Mouse (Mus musculus): ENCODE data around the gene Tescl. TPM values are rescaled to one million over a fixed set of nuclear protein-coding genes. Genes with fewer than 3 reads are reported as not detected.

Tescl gene
- polyA plus RNA-seq (2015; fragmentation: Nextera tagmentation; extraction: Ambion mirVana) = not detected in 2 replicates

- Histone ChIP-seq H3K27me3 (peaks cover 34% of the 10 kb centered on the region), H3K4me2 (peak within 1 kb of the TSS; percentile 15; the same call in 1 of the 2 replicates), H3K9ac (no peak within 1 kb of the TSS), H3K4me1 (replicated peaks) (no peaks in the 10 kb centered on the region), H3K4me3 (replicated peaks) (no peak within 1 kb of the TSS), H3K36me3 (replicated peaks) (no peaks in the 10 kb centered on the region), H3K9me3 (replicated peaks) (peaks cover 2% of the 10 kb centered on the region; the same call in 1 of the 2 replicates), H3K27ac (replicated peaks) (no peak within 1 kb of the TSS)
- no peak for ATAC-seq (ENCODE audit: insufficient read depth)
- WGBS (ENCODE audit: insufficient replicate concordance) = 24% methylated on average over 49 of the region's 49 CpGs
Measured at GRCm38 (mm10) chr7:24333304-24333986, at the start of gene Tescl. Gene Tescl, minus strand, starts transcription at chr7:24333936.

- ATAC-seq (ENCODE audit: insufficient read depth) = no peak
- H3K27ac ChIP-seq (replicated peaks) = peak overlapping the region; percentile 98
- H3K27me3 ChIP-seq = no peaks in the 10 kb centered on the region
- WGBS (ENCODE audit: insufficient replicate concordance) = 81% methylated on average over 16 of the region's 16 CpGs
- peaks cover 95% of the 10 kb centered on the region for H3K36me3 ChIP-seq (replicated peaks)
- no peak overlapping the region for H3K4me3 ChIP-seq (replicated peaks)
- H3K4me2 ChIP-seq = peak overlapping the region; percentile 28; the same call in 1 of the 2 replicates
- H3K9ac ChIP-seq = peak overlapping the region; percentile 39; the same call in 1 of the 2 replicates
- H3K9me3 ChIP-seq (replicated peaks) = no peaks in the 10 kb centered on the region
- peaks cover 99% of the 10 kb centered on the region for H3K4me1 ChIP-seq (replicated peaks)
Measured at GRCm38 (mm10) chr7:24382730-24383372, 49.1 kb upstream of the Tescl start.

GRCm38 (mm10) chr7:24380370-24380769 is 46.6 kb upstream of the Tescl start:
- H3K27ac ChIP-seq (replicated peaks) = peak overlapping the region; percentile 98
- peaks cover 96% of the 10 kb centered on the region for H3K36me3 ChIP-seq (replicated peaks)
- peaks cover 98% of the 10 kb centered on the region for H3K4me1 ChIP-seq (replicated peaks)
- H3K27me3 ChIP-seq = no peaks in the 10 kb centered on the region
- H3K4me2 ChIP-seq = peak overlapping the region; percentile 92
- H3K4me3 ChIP-seq (replicated peaks) = no peak overlapping the region
- peak overlapping the region; percentile 6; the same call in 1 of the 2 replicates for H3K9ac ChIP-seq
- H3K9me3 ChIP-seq (replicated peaks) = no peaks in the 10 kb centered on the region
- WGBS (ENCODE audit: insufficient replicate concordance) = 71% methylated on average over 2 of the region's 2 CpGs
- no peak for ATAC-seq (ENCODE audit: insufficient read depth)

- H3K27ac ChIP-seq (replicated peaks) = peak overlapping the region; percentile 98
- peaks cover 99% of the 10 kb centered on the region for H3K4me1 ChIP-seq (replicated peaks)
- ATAC-seq (ENCODE audit: insufficient read depth) = no peak
- peak overlapping the region; percentile 51 for H3K9ac ChIP-seq
- H3K9me3 ChIP-seq (replicated peaks) = no peaks in the 10 kb centered on the region
- H3K4me3 ChIP-seq (replicated peaks) = no peak overlapping the region
- H3K4me2 ChIP-seq = peak overlapping the region; percentile 92
- 63% methylated on average over 7 of the region's 7 CpGs for WGBS (ENCODE audit: insufficient replicate concordance)
- H3K36me3 ChIP-seq (replicated peaks) = peaks cover 96% of the 10 kb centered on the region
- H3K27me3 ChIP-seq = no peaks in the 10 kb centered on the region
Measured at GRCm38 (mm10) chr7:24379934-24380333, 46.2 kb upstream of the Tescl start.

- no peaks in the 10 kb centered on the region for H3K27me3 ChIP-seq
- H3K4me2 ChIP-seq = peak overlapping the region; percentile 92
- H3K4me1 ChIP-seq (replicated peaks) = peaks cover 99% of the 10 kb centered on the region
- peak overlapping the region; percentile 98 for H3K27ac ChIP-seq (replicated peaks)
- H3K9ac ChIP-seq = peak overlapping the region; percentile 81
- H3K36me3 ChIP-seq (replicated peaks) = peaks cover 95% of the 10 kb centered on the region
- peak overlapping the region; percentile 62 for H3K4me3 ChIP-seq (replicated peaks)
- 67% methylated on average over 10 of the region's 10 CpGs for WGBS (ENCODE audit: insufficient replicate concordance)
- no peaks in the 10 kb centered on the region for H3K9me3 ChIP-seq (replicated peaks)
- ATAC-seq (ENCODE audit: insufficient read depth) = no peak
Measured at GRCm38 (mm10) chr7:24378049-24378701, 44.4 kb upstream of the Tescl start.

GRCm38 (mm10) chr7:24377091-24377865 is 43.5 kb upstream of the Tescl start:
- H3K27ac ChIP-seq (replicated peaks) = peak overlapping the region; percentile 98
- peak overlapping the region; percentile 62 for H3K4me3 ChIP-seq (replicated peaks)
- H3K4me2 ChIP-seq = peak overlapping the region; percentile 92
- H3K27me3 ChIP-seq = no peaks in the 10 kb centered on the region
- H3K9ac ChIP-seq = peak overlapping the region; percentile 81
- peak; percentile 97 for ATAC-seq (ENCODE audit: insufficient read depth)
- peaks cover 99% of the 10 kb centered on the region for H3K4me1 ChIP-seq (replicated peaks)
- H3K36me3 ChIP-seq (replicated peaks) = peaks cover 87% of the 10 kb centered on the region
- 11% methylated on average over 49 of the region's 49 CpGs for WGBS (ENCODE audit: insufficient replicate concordance)
- H3K9me3 ChIP-seq (replicated peaks) = no peaks in the 10 kb centered on the region

- Histone ChIP-seq H3K4me3 (replicated peaks) (peak overlapping the region; percentile 62), H3K4me1 (replicated peaks) (peaks cover 91% of the 10 kb centered on the region), H3K9ac (peak overlapping the region; percentile 59), H3K27ac (replicated peaks) (peak overlapping the region; percentile 98), H3K36me3 (replicated peaks) (peaks cover 79% of the 10 kb centered on the region), H3K27me3 (no peaks in the 10 kb centered on the region), H3K9me3 (replicated peaks) (no peaks in the 10 kb centered on the region), H3K4me2 (peak overlapping the region; percentile 92)
- 59% methylated on average over 8 of the region's 8 CpGs for WGBS (ENCODE audit: insufficient replicate concordance)
- peak; percentile 1; the same call in 1 of the 2 replicates for ATAC-seq (ENCODE audit: insufficient read depth)
Measured at GRCm38 (mm10) chr7:24376456-24376855, 42.7 kb upstream of the Tescl start.

GRCm38 (mm10) chr7:24373538-24374379 is 40.0 kb upstream of the Tescl start:
- H3K36me3 ChIP-seq (replicated peaks) = peaks cover 52% of the 10 kb centered on the region
- H3K4me2 ChIP-seq = peak overlapping the region; percentile 92

GRCm38 (mm10) chr7:24372786-24373185 is 39.0 kb upstream of the Tescl start:
- ATAC-seq (ENCODE audit: insufficient read depth) = no peak
- WGBS (ENCODE audit: insufficient replicate concordance) = 18% methylated on average over 4 of the region's 4 CpGs
- Histone ChIP-seq H3K36me3 (replicated peaks) (peaks cover 42% of the 10 kb centered on the region), H3K4me3 (replicated peaks) (peak overlapping the region; percentile 86), H3K9me3 (replicated peaks) (no peaks in the 10 kb centered on the region), H3K9ac (peak overlapping the region; percentile 100), H3K4me1 (replicated peaks) (peaks cover 80% of the 10 kb centered on the region), H3K4me2 (peak overlapping the region; percentile 92), H3K27me3 (no peaks in the 10 kb centered on the region), H3K27ac (replicated peaks) (peak overlapping the region; percentile 98)

More at GRCm38 (mm10) chr7:24373538-24374379, 40.0 kb upstream of the Tescl start:
- no peak for ATAC-seq (ENCODE audit: insufficient read depth)
- Histone ChIP-seq H3K4me1 (replicated peaks) (peaks cover 80% of the 10 kb centered on the region), H3K27me3 (no peaks in the 10 kb centered on the region), H3K9me3 (replicated peaks) (no peaks in the 10 kb centered on the region), H3K27ac (replicated peaks) (peak overlapping the region; percentile 98), H3K9ac (peak overlapping the region; percentile 100), H3K4me3 (replicated peaks) (peak overlapping the region; percentile 86)
- WGBS (ENCODE audit: insufficient replicate concordance) = 13% methylated on average over 20 of the region's 20 CpGs

GRCm38 (mm10) chr7:24372300-24372699 is 38.6 kb upstream of the Tescl start:
- peak; percentile 20 for ATAC-seq (ENCODE audit: insufficient read depth)
- 11% methylated on average over 9 of the region's 11 CpGs for WGBS (ENCODE audit: insufficient replicate concordance)
- Histone ChIP-seq H3K4me3 (replicated peaks) (peak overlapping the region; percentile 86), H3K9me3 (replicated peaks) (no peaks in the 10 kb centered on the region), H3K4me1 (replicated peaks) (peaks cover 81% of the 10 kb centered on the region), H3K27ac (replicated peaks) (peak overlapping the region; percentile 98), H3K4me2 (peak overlapping the region; percentile 92), H3K9ac (peak overlapping the region; percentile 100), H3K27me3 (no peaks in the 10 kb centered on the region), H3K36me3 (replicated peaks) (peaks cover 37% of the 10 kb centered on the region)
